8 mouse cellular contexts compared by ENCODE assay signal in genomic region chr17:27820568-27821406, GRCm38 (mm10). TPM values are rescaled to one million over a fixed set of nuclear protein-coding genes. Genes with fewer than 3 reads are reported as not detected.
DNase-seq lines count a peak whose midpoint lies in the region; ATAC-seq and TF ChIP-seq lines count a peak whose summit lies in the region.

Gene D17Wsu92e, minus strand, starts transcription at chr17:27820648.

- H3K27me3 ChIP-seq in hindbrain, embryonic 10.5 days (ENCODE audit: insufficient read depth, poor library complexity, severe bottlenecking) = no peaks in the 10 kb centered on the region
- H3K27me3 ChIP-seq in lung, postnatal 0 days (replicated peaks; ENCODE audit: insufficient read depth, low read length) = no peaks in the 10 kb centered on the region

- peak; percentile 19 for TF ChIP-seq CTCF in lung, postnatal 0 days (IDR thresholded peaks at IDR 0.05)

- TF ChIP-seq EP300 in lung, postnatal 0 days (IDR thresholded peaks at IDR 0.05) = peak; percentile 63

- peak within 1 kb of the TSS; percentile 100 for H3K4me3 ChIP-seq in hindbrain, embryonic 10.5 days
- H3K4me3 ChIP-seq in lung, postnatal 0 days (ENCODE audit: low read depth, low read length) = peak within 1 kb of the TSS; percentile 93

- H3K9me3 ChIP-seq in hindbrain, embryonic 10.5 days = no peaks in the 10 kb centered on the region
- no peaks in the 10 kb centered on the region for H3K9me3 ChIP-seq in lung, postnatal 0 days (ENCODE audit: low read length)

- peak within 1 kb of the TSS; percentile 96 for H3K9ac ChIP-seq in lung, postnatal 0 days (replicated peaks; ENCODE audit: low read depth)

- peak; percentile 93 for ATAC-seq in frontal cortex, adult (ENCODE audit: low TSS enrichment)
- peak; percentile 97 for ATAC-seq in lung, postnatal 0 days

- H3K36me3 ChIP-seq in hindbrain, embryonic 10.5 days = no peaks in the 10 kb centered on the region
- H3K36me3 ChIP-seq in lung, postnatal 0 days (ENCODE audit: insufficient read depth, low read length) = no peaks in the 10 kb centered on the region

- peak within 1 kb of the TSS; percentile 90 for H3K27ac ChIP-seq in hindbrain, embryonic 10.5 days
- peak within 1 kb of the TSS; percentile 95 for H3K27ac ChIP-seq in lung, postnatal 0 days (ENCODE audit: low read length)

- DNase-seq in MN1 (ENCODE audit: low spot score) = peak; percentile 99
- peak; percentile 98 for DNase-seq in cerebellum, adult 9-10 months
- DNase-seq in hindbrain, embryonic 10.5 days (ENCODE audit: low spot score) = peak; percentile 99
- DNase-seq in layer of hippocampus, adult 9-11 months = peak; percentile 98
- DNase-seq in lung, postnatal 0 days (ENCODE audit: low spot score) = peak; percentile 99
- DNase-seq in ovary, postnatal 14 days (ENCODE audit: low spot score) = peak; percentile 99
- peak; percentile 99 for DNase-seq in thymus, postnatal 14 days

- peak within 1 kb of the TSS; percentile 67 for H3K4me2 ChIP-seq in lung, postnatal 0 days (replicated peaks; ENCODE audit: low read depth, low read length)

- peaks cover 37% of the 10 kb centered on the region for H3K4me1 ChIP-seq in hindbrain, embryonic 10.5 days (replicated peaks)
- peaks cover 18% of the 10 kb centered on the region for H3K4me1 ChIP-seq in lung, postnatal 0 days (ENCODE audit: insufficient read depth, low read depth, low read length)

- 2% methylated on average over 51 of the region's 56 CpGs for WGBS in hindbrain, embryonic 10.5 days
- 2% methylated on average over 36 of the region's 56 CpGs for WGBS in lung, postnatal 0 days

RNA-seq across cellular contexts. Expression of gene D17Wsu92e, which starts in this region (rescaled TPM):
- polyA plus RNA-seq in hindbrain, embryonic 10.5 days (2016; fragmentation: Nextera tagmentation; extraction: Ambion mirVana) = 10.7 and 13.0 TPM in 2 replicates
- polyA plus RNA-seq in lung, postnatal 0 days (2015; fragmentation: Nextera tagmentation; extraction: Ambion mirVana) = 17.6 and 20.3 TPM in 2 replicates

Comparison
In these comparisons a context has a peak if more than half of its experiments do, and no peak if none do; other contexts are left out.
1. Peak in every context shown above with its lines: DNase-seq, ATAC-seq, H3K4me3 ChIP-seq and H3K27ac ChIP-seq.